Mouse (Mus musculus): ENCODE measurements around the gene Ccr7.

- TF ChIP-seq CTCF (IDR thresholded peaks at IDR 0.05; ENCODE audit: low read depth): no peak
- TF ChIP-seq EP300 (IDR thresholded peaks at IDR 0.05; ENCODE audit: low read depth): no peak
Measured at GRCm38 (mm10) chr11:99136361-99136760, 18.5 kb downstream of the Ccr7 start.
